Mouse (Mus musculus) G1E (cell line): ENCODE measurements around the gene Dnajb4.

Experiments used
- CTCF ChIP-seq: IDR thresholded peaks from 2 replicates; pipeline ENCODE4 v1.5.1; 2012; ENCODE audit warnings: low read depth, low read length, inconsistent platforms, mixed read lengths
- POLR2AphosphoS5 ChIP-seq: IDR thresholded peaks from 2 replicates; pipeline ENCODE4 v1.6.1; 2012; ENCODE audit warnings: low read depth, low read length, inconsistent platforms; ENCODE audit not compliant: insufficient replicate concordance

GRCm38 (mm10) chr3:152193635-152194097 lies 16.4 kb downstream of the Dnajb4 start:
- TF ChIP-seq CTCF (no peak), POLR2AphosphoS5 (no peak)
